Mouse (Mus musculus) intestine, embryonic 14.5 days (tissue): ENCODE measurements around the gene Tcfl5. TPM values are rescaled to one million over a fixed set of nuclear protein-coding genes. Genes with fewer than 3 reads are reported as not detected.
A peak's percentile ranks its signal among the peaks of the same experiment; 100 is the strongest.

Experiments
- ATAC-seq: fragments of 200-750 bp; cut with Nextera tagmentation; replicated peaks from 2 replicates; pipeline ENCODE4 v1.8.0; 2017; ENCODE audit warnings: low read depth, moderate number of reproducible peaks, moderate TSS enrichment, moderate library complexity; ENCODE audit not compliant: low FRiP score, low TSS enrichment
- DNase-seq: peaks from one replicate; pipeline ENCODE4 v3.0.0-alpha.2; 2018; ENCODE audit warnings: low spot score
- H3K27ac ChIP-seq: fragments of 300-500 bp; sonication (generic); 2 replicates; pipeline ENCODE4 v1.5.1; 2014; ENCODE audit warnings: low read depth, mild to moderate bottlenecking, control low read depth
- H3K27me3 ChIP-seq: fragments of 300-500 bp; sonication (generic); replicated peaks from 2 replicates; pipeline ENCODE4 v1.6.1; 2014; ENCODE audit warnings: low read length, control low read depth; ENCODE audit not compliant: control insufficient read depth, insufficient read depth
- H3K36me3 ChIP-seq: fragments of 300-500 bp; sonication (generic); 2 replicates; pipeline ENCODE4 v1.6.1; 2014; ENCODE audit warnings: low read length, control low read depth; ENCODE audit not compliant: control insufficient read depth, insufficient read depth
- H3K4me1 ChIP-seq: fragments of 300-500 bp; sonication (generic); replicated peaks from 2 replicates; pipeline ENCODE4 v1.6.1; 2014; ENCODE audit warnings: low read length, control low read depth, mixed read lengths; ENCODE audit not compliant: control insufficient read depth, insufficient read depth
- H3K4me2 ChIP-seq: fragments of 300-500 bp; sonication (generic); 2 replicates; pipeline ENCODE4 v1.6.1; 2014; ENCODE audit warnings: low read length
- H3K4me3 ChIP-seq: fragments of 300-500 bp; sonication (generic); 2 replicates; pipeline ENCODE4 v1.5.1; 2014; ENCODE audit warnings: low read depth, low read length, control low read depth, mixed read lengths
- H3K9ac ChIP-seq: fragments of 300-500 bp; sonication (generic); 2 replicates; pipeline ENCODE4 v1.6.1; 2014; ENCODE audit warnings: mild to moderate bottlenecking, low read length
- H3K9me3 ChIP-seq: fragments of 300-500 bp; sonication (generic); 2 replicates; pipeline ENCODE4 v1.6.1; 2016; ENCODE audit warnings: low read length, control low read depth; ENCODE audit not compliant: control insufficient read depth
- WGBS: fragments of 180-500 bp; shearing (Covaris S2); extraction: QIAGEN DNeasy Blood & Tissue Kit; methylation state at CpG from one replicate; pipeline ENCODE4 v1.1.7; 2014; 5-methylcytosine and 5-hydroxymethylcytosine counted together
- polyA plus RNA-seq: library from polyadenylated mRNA; unstranded; fragments of >200 nt; fragmentation: Nextera tagmentation; extraction: Ambion mirVana; gene quantifications from 2 replicates; pipeline ENCODE4 v1.2.1, GENCODE M21; 2014

Gene Tcfl5
- polyA plus RNA-seq = 0.09 and 0.19 TPM in 2 replicates

DNA sequence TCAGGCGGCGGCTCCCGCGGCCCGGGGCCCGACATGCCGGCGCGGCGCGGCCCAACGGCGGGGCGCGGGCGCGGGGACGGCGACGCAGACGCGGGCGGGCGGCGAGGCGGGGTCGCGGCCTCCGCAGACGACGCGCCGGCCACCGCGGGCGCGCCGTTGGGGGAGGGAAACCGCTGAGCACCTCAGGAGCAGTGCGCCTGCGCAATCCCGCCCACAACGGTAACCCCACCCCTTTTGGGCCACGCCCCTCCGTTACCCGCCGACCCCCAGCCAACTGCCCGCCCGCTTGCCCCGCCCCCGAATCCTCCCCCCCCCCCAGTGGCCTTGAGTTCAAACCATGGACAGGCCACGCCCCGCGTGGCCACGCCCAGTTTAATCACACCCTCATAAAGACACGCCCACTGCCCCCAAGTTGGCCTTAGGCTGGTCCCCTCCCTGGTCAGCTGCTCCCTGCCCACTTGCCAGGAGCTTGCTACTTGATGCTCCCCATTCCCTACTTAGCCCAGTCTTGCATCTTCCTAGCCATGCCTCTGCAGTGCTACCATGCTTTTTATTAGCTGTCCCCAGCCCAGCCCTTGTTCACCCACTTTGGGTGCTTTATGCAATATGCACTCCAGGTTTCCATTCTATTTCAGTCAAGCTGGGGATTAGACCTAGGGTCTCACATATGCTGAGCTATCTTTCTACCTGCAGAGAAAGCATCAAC is at the start of gene Tcfl5:
Gene Tcfl5, minus strand, starts transcription at position 154 of the 706 bp plus-strand sequence.
- Histone ChIP-seq H3K4me3 (peak within 1 kb of the TSS; percentile 36), H3K4me1 (no peaks in the 10 kb centered on the region), H3K27ac (no peak within 1 kb of the TSS), H3K27me3 (peaks cover 58% of the 10 kb centered on the region), H3K36me3 (no peaks in the 10 kb centered on the region), H3K9ac (no peak within 1 kb of the TSS), H3K9me3 (peaks cover 13% of the 10 kb centered on the region), H3K4me2 (peak within 1 kb of the TSS; percentile 45)
- DNase-seq = no peak
- 4% methylated on average over 47 of the region's 56 CpGs for WGBS
- 0 out of 2 replicates have a peak, but pooled peaks have one; percentile 27 for ATAC-seq

DNA sequence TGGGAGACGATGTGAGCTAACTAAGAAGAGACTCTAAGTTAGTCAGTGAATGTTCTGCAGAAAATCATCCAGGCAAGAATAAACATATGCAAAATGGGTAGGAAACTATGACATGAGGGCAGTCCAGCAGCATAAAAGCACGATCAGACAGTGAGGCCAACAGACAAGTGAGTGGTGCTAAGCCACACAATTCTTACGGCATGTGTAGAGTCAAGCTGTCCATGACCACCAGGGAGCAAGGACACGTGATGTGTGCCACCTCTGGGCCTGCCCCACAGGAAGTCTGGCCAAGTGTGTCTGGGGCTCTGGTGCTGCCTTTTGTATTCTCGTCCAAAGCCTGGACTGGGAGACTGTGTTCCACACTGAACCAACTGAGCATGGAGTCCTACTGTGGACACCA is 47.3 kb upstream of the Tcfl5 start:
- no peaks in the 10 kb centered on the region for H3K27me3 ChIP-seq
- H3K4me2 ChIP-seq = no peak overlapping the region
- 85% methylated on average over 5 of the region's 5 CpGs for WGBS
- no peak overlapping the region for H3K9ac ChIP-seq
- H3K4me3 ChIP-seq = no peak overlapping the region
- peaks cover 65% of the 10 kb centered on the region for H3K36me3 ChIP-seq
- no peak overlapping the region for H3K27ac ChIP-seq
- H3K9me3 ChIP-seq = no peaks in the 10 kb centered on the region
- peaks cover 5% of the 10 kb centered on the region; the same call in 1 of the 2 replicates for H3K4me1 ChIP-seq
- DNase-seq (no peak), ATAC-seq (no peak)

DNA sequence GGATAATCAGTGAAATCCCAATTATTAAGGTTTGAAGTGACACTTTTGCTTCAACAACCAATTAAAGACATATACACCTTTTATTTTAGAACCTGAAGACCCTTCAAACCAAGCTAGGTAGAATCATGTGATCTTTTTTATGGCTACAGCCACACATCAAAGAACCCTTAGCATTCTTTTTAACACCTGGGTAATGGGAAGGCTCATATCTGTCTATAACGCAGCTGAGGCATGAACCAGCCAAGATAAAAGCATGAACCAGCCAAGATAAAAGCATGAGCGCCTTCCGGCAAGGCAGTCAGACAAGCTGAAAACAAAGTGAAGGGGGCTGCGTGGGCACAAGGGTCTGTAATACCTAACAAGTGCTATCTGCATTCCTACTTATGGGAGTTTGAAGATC is 41.5 kb upstream of the Tcfl5 start:
- Histone ChIP-seq H3K27me3 (no peaks in the 10 kb centered on the region), H3K9ac (no peak overlapping the region), H3K27ac (no peak overlapping the region), H3K9me3 (no peaks in the 10 kb centered on the region), H3K4me2 (no peak overlapping the region), H3K4me1 (no peaks in the 10 kb centered on the region), H3K4me3 (no peak overlapping the region), H3K36me3 (peaks cover 98% of the 10 kb centered on the region)
- DNase-seq (no peak), ATAC-seq (no peak)
- whole genome bisulfite sequencing = 89% methylated on average over 4 of the region's 4 CpGs

DNA sequence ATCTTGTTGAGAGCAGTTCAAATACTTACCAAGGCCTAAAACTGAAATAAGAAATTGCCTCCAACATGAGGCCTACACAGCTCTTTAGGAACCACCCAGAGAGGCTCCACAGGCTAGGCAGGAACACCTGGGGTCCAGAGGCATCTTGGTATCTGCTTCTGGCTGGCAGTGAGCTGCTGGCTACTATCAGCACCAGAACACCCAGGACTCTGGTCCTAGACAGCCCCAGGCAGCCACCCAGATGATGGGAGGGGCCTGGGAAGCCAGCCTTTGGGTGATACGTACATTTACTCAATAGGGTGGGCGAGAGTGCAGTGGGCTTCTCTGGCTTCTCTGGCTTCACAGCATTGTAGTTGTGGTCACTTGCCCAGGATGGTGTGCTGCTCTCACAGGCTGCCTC is 41.0 kb upstream of the Tcfl5 start:
- H3K36me3 ChIP-seq = peaks cover 93% of the 10 kb centered on the region
- no peak for ATAC-seq

DNA sequence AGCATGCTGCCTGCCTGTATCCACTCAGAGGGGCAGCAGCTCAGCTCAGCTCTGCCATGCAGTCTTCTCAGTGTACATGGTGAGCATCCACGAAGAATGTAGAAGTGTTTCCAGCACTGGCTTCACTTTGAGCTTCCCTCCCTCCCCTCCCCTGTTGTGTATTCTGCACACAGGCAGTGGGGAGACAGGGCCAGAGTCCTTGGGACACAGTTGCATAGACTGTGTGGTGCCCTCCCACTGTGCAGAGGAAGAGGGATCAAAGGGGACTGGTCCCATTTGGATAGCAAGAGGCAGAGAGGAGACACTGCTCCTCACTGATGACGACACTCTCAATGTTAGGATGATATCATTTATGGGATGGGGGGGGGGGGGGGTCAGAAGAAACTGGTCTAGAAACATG is 38.7 kb upstream of the Tcfl5 start:
- H3K9ac ChIP-seq = no peak overlapping the region
- no peak overlapping the region for H3K4me3 ChIP-seq
- ATAC-seq (no peak), DNase-seq (no peak)
- no peaks in the 10 kb centered on the region for H3K27me3 ChIP-seq
- no peaks in the 10 kb centered on the region for H3K9me3 ChIP-seq
- H3K4me1 ChIP-seq = no peaks in the 10 kb centered on the region
- H3K4me2 ChIP-seq = no peak overlapping the region
- peaks cover 70% of the 10 kb centered on the region for H3K36me3 ChIP-seq
- 71% methylated on average over 2 of the region's 2 CpGs for WGBS
- no peak overlapping the region for H3K27ac ChIP-seq

More for the DNA sequence above, 41.0 kb upstream of the Tcfl5 start:
- H3K9ac ChIP-seq = no peak overlapping the region
- H3K9me3 ChIP-seq = no peaks in the 10 kb centered on the region
- H3K4me3 ChIP-seq = no peak overlapping the region
- no peaks in the 10 kb centered on the region for H3K27me3 ChIP-seq
- no peak for DNase-seq
- H3K4me2 ChIP-seq = no peak overlapping the region
- no peaks in the 10 kb centered on the region for H3K4me1 ChIP-seq
- no peak overlapping the region for H3K27ac ChIP-seq
- 83% methylated on average over 2 of the region's 2 CpGs for WGBS

DNA sequence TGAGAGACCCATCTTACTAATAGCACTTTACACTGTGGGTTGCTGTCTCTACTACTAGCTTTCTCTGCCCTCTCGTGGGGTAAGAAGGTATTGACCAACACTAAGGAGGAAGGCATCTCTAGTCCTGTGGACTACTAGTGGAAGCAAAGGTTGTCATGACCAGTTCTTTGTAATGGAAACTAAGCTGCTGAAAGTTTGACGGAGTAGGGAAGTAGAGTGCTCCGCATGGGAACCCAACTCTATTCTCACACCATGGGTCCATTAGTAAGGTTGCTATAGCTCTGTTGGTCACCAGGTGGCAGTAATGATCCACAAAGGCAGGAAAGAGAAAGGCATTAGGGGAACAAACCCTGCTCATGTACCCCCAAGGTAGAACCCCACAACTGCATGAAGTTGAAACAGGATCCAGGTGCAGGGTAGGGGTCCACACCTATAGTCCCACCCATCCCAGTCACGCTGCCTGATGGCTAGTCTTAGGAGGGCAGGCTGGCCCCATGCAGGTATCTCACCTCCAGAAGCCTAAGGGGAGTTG is 36.2 kb upstream of the Tcfl5 start:
- ATAC-seq (peak; percentile 52), DNase-seq (peak; percentile 88)
- WGBS = 27% methylated on average over 4 of the region's 4 CpGs
- Histone ChIP-seq H3K27ac (no peak overlapping the region), H3K27me3 (no peaks in the 10 kb centered on the region), H3K36me3 (peaks cover 60% of the 10 kb centered on the region), H3K9me3 (no peaks in the 10 kb centered on the region), H3K4me1 (no peaks in the 10 kb centered on the region), H3K9ac (no peak overlapping the region), H3K4me2 (no peak overlapping the region), H3K4me3 (no peak overlapping the region)

DNA sequence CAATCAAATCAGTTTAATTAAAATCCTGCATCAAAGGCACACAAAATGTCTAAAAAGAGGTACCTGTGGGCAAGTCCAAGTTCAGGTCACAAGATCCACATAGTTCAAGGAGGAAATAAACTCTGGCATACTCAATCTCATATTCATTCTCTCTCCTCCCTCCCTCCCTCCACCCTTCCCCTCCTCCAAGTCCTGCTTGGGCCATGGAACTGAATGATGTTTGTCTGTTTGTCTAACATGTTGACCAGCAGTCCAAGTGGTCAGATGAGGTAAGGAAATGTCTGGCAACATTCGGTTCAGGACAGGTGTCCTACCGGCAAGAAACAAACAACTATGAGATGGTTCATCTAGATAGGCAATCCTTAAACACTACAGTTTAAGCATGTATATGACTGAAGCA is 34.2 kb upstream of the Tcfl5 start:
- H3K4me1 ChIP-seq = no peaks in the 10 kb centered on the region
- H3K9ac ChIP-seq = no peak overlapping the region
- 81% methylated on average over 2 of the region's 2 CpGs for whole genome bisulfite sequencing
- H3K9me3 ChIP-seq = no peaks in the 10 kb centered on the region
- no peak overlapping the region for H3K4me2 ChIP-seq
- H3K4me3 ChIP-seq = no peak overlapping the region
- no peak for DNase-seq
- H3K27ac ChIP-seq = no peak overlapping the region
- H3K36me3 ChIP-seq = peaks cover 60% of the 10 kb centered on the region
- ATAC-seq = no peak
- H3K27me3 ChIP-seq = no peaks in the 10 kb centered on the region

DNA sequence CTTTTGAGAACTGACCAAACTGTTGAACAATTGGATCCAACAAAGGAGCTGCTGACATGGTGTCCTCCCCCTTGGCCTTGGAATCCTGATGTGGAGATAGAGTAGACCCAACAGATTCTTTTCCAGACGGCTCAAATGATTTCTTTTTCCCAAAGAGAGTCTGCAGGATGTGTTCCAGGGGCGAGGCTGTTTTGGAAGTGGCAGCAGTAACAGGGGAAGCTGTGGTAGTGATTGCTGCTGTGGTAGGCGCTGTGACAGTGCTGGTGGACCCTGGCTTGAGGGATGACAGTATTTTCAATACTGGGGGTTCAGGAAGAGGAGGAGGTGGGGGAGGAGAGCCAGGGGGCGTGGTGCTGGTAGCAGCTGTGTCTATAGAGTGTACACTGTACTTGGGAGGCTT is 19.5 kb upstream of the Tcfl5 start:
- Histone ChIP-seq H3K9ac (no peak overlapping the region), H3K36me3 (peaks cover 47% of the 10 kb centered on the region), H3K27ac (no peak overlapping the region), H3K9me3 (no peaks in the 10 kb centered on the region), H3K4me3 (no peak overlapping the region), H3K4me2 (no peak overlapping the region), H3K27me3 (no peaks in the 10 kb centered on the region), H3K4me1 (no peaks in the 10 kb centered on the region)
- ATAC-seq (no peak), DNase-seq (no peak)
- WGBS = 90% methylated on average over 4 of the region's 4 CpGs

DNA sequence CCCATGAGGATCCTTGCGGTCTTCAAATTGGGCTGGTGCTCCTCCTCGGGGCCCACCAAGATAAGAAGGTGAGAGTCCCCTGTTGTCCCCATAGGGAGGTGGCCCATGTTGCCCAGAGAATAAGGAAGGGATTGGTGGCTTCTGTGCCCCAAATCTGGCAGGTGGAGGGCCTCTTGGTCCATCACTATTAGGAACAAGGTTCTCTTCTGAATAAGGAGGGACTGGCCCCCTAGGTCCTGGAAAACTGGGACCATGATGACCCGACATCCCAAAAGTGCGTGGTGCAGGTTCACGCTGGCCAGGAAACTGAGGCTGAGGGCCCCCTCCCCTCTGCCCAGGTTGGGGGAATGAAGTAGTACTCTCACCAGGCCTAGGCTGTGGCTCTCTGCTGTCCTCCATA is 18.0 kb upstream of the Tcfl5 start:
- Histone ChIP-seq H3K4me1 (no peaks in the 10 kb centered on the region), H3K4me2 (no peak overlapping the region), H3K27ac (no peak overlapping the region), H3K27me3 (no peaks in the 10 kb centered on the region), H3K9ac (no peak overlapping the region), H3K36me3 (peaks cover 32% of the 10 kb centered on the region), H3K4me3 (no peak overlapping the region), H3K9me3 (no peaks in the 10 kb centered on the region)
- DNase-seq (no peak), ATAC-seq (no peak)
- 93% methylated on average over 5 of the region's 5 CpGs for WGBS
